Mouse (Mus musculus) hematopoietic stem cell, adult 5-6 weeks (primary cell): ENCODE measurements around the gene Zfp398. TPM values are rescaled to one million over a fixed set of nuclear protein-coding genes. Genes with fewer than 3 reads are reported as not detected.

Experiments
- ATAC-seq, 2 experiments: fragments of 125-278 bp in 1 of 2; replicated peaks in 1 of 2; 2 replicates each; pipeline ENCODE4 v1.8.0; 2016 to 2017; ENCODE audit warnings: inconsistent platforms in 2 of 2, mild to moderate bottlenecking in 2 of 2, moderate number of reproducible peaks in 2 of 2, low read depth in 1 of 2, moderate TSS enrichment in 1 of 2; ENCODE audit not compliant: low FRiP score in 2 of 2, poor library complexity in 2 of 2, severe bottlenecking in 2 of 2, insufficient read depth in 1 of 2, low TSS enrichment in 1 of 2
- total RNA-seq: library from RNA; stranded (forward); fragments of 172-1452, 232-1000 nt; gene quantifications from 2 replicates; pipeline ENCODE4 v1.2.3, GENCODE M21; 2017

Zfp398 gene
- 21.6 and 24.5 TPM in 2 replicates for total RNA-seq

- ATAC-seq = peak; percentile 86 to 96
These were observed at the start of gene Zfp398 for GRCm38 (mm10) chr6:47835482-47835983. Zfp398 (plus strand) TSS chr6:47835661.

- peak; percentile 90 to 94 for ATAC-seq
These were observed 47.3 kb upstream of the Zfp398 start for GRCm38 (mm10) chr6:47787941-47788736.

- no peak for ATAC-seq
These were observed 46.6 kb upstream of the Zfp398 start for GRCm38 (mm10) chr6:47788821-47789220.

- ATAC-seq = peak; percentile 38 to 43; a peak in 2 of 4 replicates
These were observed 44.7 kb upstream of the Zfp398 start for GRCm38 (mm10) chr6:47790745-47791144.

GRCm38 (mm10) chr6:47792533-47792932, 42.9 kb upstream of the Zfp398 start:
- ATAC-seq = no peak

GRCm38 (mm10) chr6:47793284-47793683, 42.2 kb upstream of the Zfp398 start:
- ATAC-seq = no peak

- ATAC-seq = no peak
These were observed 41.2 kb upstream of the Zfp398 start for GRCm38 (mm10) chr6:47794106-47794830.

GRCm38 (mm10) chr6:47799079-47799478, 36.4 kb upstream of the Zfp398 start:
- ATAC-seq = peak; percentile 80 to 89

GRCm38 (mm10) chr6:47805520-47805919, 29.9 kb upstream of the Zfp398 start:
- ATAC-seq = no peak

GRCm38 (mm10) chr6:47807419-47807818, 28.0 kb upstream of the Zfp398 start:
- no peak for ATAC-seq

- no peak for ATAC-seq
These were observed 26.9 kb upstream of the Zfp398 start for GRCm38 (mm10) chr6:47808545-47808944.

GRCm38 (mm10) chr6:47809053-47809452, 26.4 kb upstream of the Zfp398 start:
- ATAC-seq = no peak

GRCm38 (mm10) chr6:47810181-47810580, 25.3 kb upstream of the Zfp398 start:
- no peak for ATAC-seq

GRCm38 (mm10) chr6:47811324-47811723, 24.1 kb upstream of the Zfp398 start:
- ATAC-seq = no peak

GRCm38 (mm10) chr6:47812271-47812915, 23.1 kb upstream of the Zfp398 start:
- no peak for ATAC-seq

GRCm38 (mm10) chr6:47813257-47813878, 22.1 kb upstream of the Zfp398 start, which contains the start of gene Pdia4:
Pdia4 (minus strand) TSS chr6:47813430.
- peak; percentile 96 for ATAC-seq

GRCm38 (mm10) chr6:47816151-47816550, 19.3 kb upstream of the Zfp398 start:
- ATAC-seq = no peak
